Mouse (Mus musculus) lung, postnatal 0 days (tissue): Measurements from ENCODE around the gene Tpm4.

Experiments used
- CTCF ChIP-seq: IDR thresholded peaks from 2 replicates; pipeline ENCODE4 v1.5.1; 2016; ENCODE audit warnings: antibody characterized with exemption, mild to moderate bottlenecking
- EP300 ChIP-seq: IDR thresholded peaks from 2 replicates; pipeline ENCODE4 v1.6.1; 2016; ENCODE audit warnings: antibody characterized with exemption, mild to moderate bottlenecking, control low read depth

GRCm38 (mm10) chr8:72190215-72190539, 55.4 kb downstream of the Tpm4 start:
- TF ChIP-seq CTCF: no peak
- no peak for TF ChIP-seq EP300
